Mouse (Mus musculus) erythroid progenitor cell, adult 5-6 weeks (primary cell): Measurements from ENCODE around the gene Cyp2w1. TPM values are rescaled to one million over a fixed set of nuclear protein-coding genes. Genes with fewer than 3 reads are reported as not detected.
"Not testable (repeated sequence)": the region's sequence is repeated elsewhere in the genome, so short reads cannot be mapped to it uniquely, and the experiment has no call there.

Experiments used
- ATAC-seq: replicated peaks from 2 replicates; pipeline ENCODE4 v1.8.0; 2016; ENCODE audit warnings: moderate number of reproducible peaks, mild to moderate bottlenecking, moderate TSS enrichment, inconsistent platforms; ENCODE audit not compliant: poor library complexity, low FRiP score, severe bottlenecking
- total RNA-seq, 2 experiments: library from RNA; stranded (forward) in 1 of 2; stranded (reverse) in 1 of 2; fragments of 150-400 nt in 1 of 2; fragments of 186-747, 209-891 nt in 1 of 2; gene quantifications; 2 replicates each; pipeline versions ENCODE4 v1.2.3 to v1.2.4; 2015 to 2017; ENCODE audit warnings: low replicate concordance in 2 of 2

The Cyp2w1 gene
- total RNA-seq, 2 experiments from 2014 or later = not detected

GRCm38 (mm10) chr5:139330766-139331165, 21.7 kb upstream of the Cyp2w1 start:
- ATAC-seq = no peak

GRCm38 (mm10) chr5:139331742-139332141, 20.7 kb upstream of the Cyp2w1 start:
- ATAC-seq = peak; percentile 66

- no peak for ATAC-seq
Observed at GRCm38 (mm10) chr5:139332590-139333272, 19.7 kb upstream of the Cyp2w1 start.

GRCm38 (mm10) chr5:139333301-139334013, 19.0 kb upstream of the Cyp2w1 start:
- ATAC-seq = no peak

DNA sequence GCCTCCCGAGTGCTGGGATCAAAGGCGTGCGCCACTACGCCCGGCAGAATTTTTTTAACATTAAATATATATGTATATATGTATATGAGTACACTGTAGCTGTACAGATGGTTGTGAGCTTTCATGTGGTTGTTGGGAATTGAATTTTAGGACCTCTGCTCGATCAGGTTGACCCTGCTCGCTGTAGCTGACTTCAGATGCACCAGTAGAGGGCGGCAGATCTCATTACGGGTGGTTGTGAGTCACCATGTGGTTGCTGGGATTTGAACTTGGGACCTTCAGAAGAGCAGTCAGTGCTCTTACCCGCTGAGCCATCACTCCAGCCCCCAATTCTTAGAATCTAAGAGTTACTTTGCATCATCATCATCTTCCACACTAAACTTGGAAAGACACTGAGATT, 18.0 kb upstream of the Cyp2w1 start:
- not testable (repeated sequence) for ATAC-seq

- no peak for ATAC-seq
Observed at GRCm38 (mm10) chr5:139335634-139336033, 16.8 kb upstream of the Cyp2w1 start.

DNA sequence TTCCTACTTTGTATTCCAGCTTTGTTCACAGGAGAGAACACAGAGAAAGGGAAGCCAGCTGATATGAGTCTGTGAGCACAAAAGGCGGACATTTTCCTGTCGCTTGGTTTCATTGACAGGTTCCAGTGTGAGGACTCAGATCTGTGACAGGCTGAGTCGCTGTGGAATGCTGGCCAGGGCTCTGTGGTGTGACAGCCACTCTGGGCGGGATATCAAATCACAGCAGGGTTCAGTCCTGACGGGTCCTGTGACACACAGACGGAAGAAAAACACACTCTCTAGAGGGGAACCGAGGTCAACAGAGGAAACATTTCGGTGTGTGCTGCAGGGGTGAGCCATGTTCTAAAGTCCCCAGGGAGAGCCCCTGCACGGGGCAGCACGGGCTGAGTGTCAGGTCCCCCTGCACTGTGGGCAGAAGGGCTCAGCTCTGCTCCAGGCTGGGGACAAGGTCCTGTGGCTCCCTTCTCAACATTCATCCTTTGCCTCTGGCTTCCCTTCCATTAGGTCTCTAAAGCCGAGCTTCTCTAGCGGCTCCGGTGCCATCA, 14.5 kb upstream of the Cyp2w1 start:
- no peak for ATAC-seq

- ATAC-seq = no peak
Observed at GRCm38 (mm10) chr5:139338403-139338802, 14.0 kb upstream of the Cyp2w1 start.

DNA sequence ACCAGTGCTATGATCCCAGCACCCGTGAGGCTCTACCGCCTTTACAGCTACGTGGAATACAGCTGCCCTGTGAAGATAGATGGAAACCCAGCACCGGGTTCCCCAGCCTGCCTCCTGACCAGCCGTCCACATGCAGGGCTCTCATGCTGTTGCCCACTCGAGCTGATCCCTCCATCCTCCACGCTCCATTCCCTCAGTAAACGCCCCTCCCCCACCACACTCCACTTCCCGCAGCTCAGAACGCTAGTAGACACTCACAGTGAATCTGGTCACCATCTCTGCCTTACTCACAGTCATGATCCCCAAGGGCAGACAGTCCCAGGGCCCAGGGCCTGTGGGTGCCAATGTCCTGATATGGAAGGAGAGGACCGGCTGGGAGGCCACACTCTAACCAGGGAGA, 13.5 kb upstream of the Cyp2w1 start:
- ATAC-seq = no peak

GRCm38 (mm10) chr5:139344021-139344686, 8.3 kb upstream of the Cyp2w1 start:
- ATAC-seq = peak; percentile 80

GRCm38 (mm10) chr5:139344687-139345363, 7.6 kb upstream of the Cyp2w1 start:
- peak; percentile 93 for ATAC-seq

GRCm38 (mm10) chr5:139345364-139345714, 7.1 kb upstream of the Cyp2w1 start:
- peak; percentile 31 for ATAC-seq

GRCm38 (mm10) chr5:139347225-139347624, 5.2 kb upstream of the Cyp2w1 start:
- no peak for ATAC-seq

DNA sequence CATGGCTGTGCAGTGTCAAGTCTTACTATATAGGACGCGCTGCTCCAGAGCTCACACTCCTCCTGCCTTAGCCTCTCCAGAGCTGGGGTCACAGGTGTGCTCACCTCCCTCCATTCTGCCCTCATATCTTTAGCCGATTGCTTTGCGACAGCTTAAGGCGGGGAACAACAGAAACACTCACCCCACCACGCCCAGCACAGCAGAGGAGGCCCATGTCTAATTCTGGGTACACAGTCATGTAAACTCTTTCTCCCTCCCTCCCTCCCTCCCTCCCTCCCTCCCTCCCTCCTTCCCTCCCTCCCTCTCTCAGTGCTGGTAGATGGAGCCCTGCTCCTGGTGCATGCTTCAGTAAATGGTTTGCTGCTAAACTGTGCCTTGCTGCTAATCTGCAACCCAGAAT, 2.7 kb upstream of the Cyp2w1 start:
- ATAC-seq = no peak

- no peak for ATAC-seq
Observed at GRCm38 (mm10) chr5:139351134-139351533, 1.3 kb upstream of the Cyp2w1 start, which contains the start of gene Cox19. Cox19 (minus strand) TSS chr5:139351418.

GRCm38 (mm10) chr5:139351628-139352027, 789 bp upstream of the Cyp2w1 start:
- ATAC-seq = no peak

DNA sequence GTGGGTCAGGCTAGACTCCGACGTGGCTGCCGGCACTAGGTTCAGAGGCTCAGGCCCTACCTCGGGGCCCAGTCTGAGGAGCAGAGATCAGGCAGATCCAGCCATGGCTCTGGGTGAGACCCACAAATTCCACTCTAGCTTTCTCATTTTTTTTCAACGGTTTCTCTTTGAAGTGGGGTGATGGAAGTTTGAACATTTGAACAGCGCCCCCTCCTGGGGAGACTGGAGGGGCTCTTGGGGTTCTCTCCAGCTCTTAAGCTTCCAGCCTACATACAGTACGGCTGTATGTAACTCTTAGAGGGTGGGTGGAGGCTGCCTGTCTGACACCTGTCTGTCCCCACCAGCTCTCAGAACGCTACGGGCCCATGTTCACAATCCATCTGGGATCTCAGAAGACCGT, 1.1 kb downstream of the Cyp2w1 start:
- ATAC-seq = no peak

- ATAC-seq = no peak
Observed at GRCm38 (mm10) chr5:139353946-139354345, 1.5 kb downstream of the Cyp2w1 start.

GRCm38 (mm10) chr5:139355235-139355772, 2.9 kb downstream of the Cyp2w1 start:
- ATAC-seq = peak; percentile 81

DNA sequence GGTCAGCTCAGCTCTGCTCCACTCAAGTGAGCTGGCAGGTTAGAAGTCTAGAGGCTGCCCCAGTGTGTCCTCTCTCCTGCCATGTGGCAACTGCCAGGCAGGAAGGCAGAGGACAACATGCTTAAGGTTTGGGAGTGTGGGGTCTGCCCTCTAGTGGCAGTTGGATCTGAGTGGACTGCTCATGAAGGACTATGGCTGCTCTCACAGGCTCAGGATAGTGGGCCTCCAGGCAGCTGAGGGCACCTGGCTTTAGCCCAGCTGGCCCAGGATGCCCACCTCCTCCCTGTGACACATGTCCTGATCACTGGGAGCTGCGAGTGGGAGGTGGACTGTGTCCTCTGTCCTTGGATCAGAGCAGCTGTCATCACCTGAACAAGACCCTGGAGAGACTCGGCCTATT, 6.2 kb downstream of the Cyp2w1 start:
- no peak; the same call in 1 of the 2 replicates for ATAC-seq
